Mouse (Mus musculus) right cerebral cortex, postnatal 36 days (tissue): ENCODE measurements around the gene Olfr944.

Experiments used
- DNase-seq, 2 experiments: peaks; one replicate each; pipeline ENCODE4 v3.0.0; 2022; ENCODE audit warnings: low spot score in 2 of 2, mixed read lengths in 1 of 2

The Olfr944 gene

GRCm38 (mm10) chr9:39201620-39202019 lies at the start of gene Olfr944:
Gene Olfr944, plus strand, starts transcription at chr9:39201920.
- no peak for DNase-seq

- no peak for DNase-seq
Measured at GRCm38 (mm10) chr9:39152401-39152800, 49.3 kb upstream of the Olfr944 start.

GRCm38 (mm10) chr9:39166004-39166403 lies 35.7 kb upstream of the Olfr944 start, which contains the start of gene Olfr943:
Gene Olfr943, plus strand, starts transcription at chr9:39166304.
- no peak for DNase-seq

- no peak for DNase-seq
Measured at GRCm38 (mm10) chr9:39249894-39250293, 48.2 kb downstream of the Olfr944 start, which contains the start of gene Olfr1537. Gene Olfr1537, minus strand, starts transcription at chr9:39249994.
